Mouse (Mus musculus) heart, adult 2 months (tissue): ENCODE results near the gene Iqschfp. TPM values are rescaled to one million over a fixed set of nuclear protein-coding genes. Genes with fewer than 3 reads are reported as not detected.
A peak's percentile ranks its signal among the peaks of the same experiment; 100 is the strongest.

Experiments used
- DNase-seq, 2 experiments: peaks; one replicate each; pipeline ENCODE4 v3.0.0; 2021
- H3K27ac ChIP-seq: fragments of 200-600 bp; 2 replicates; pipeline ENCODE4 v1.8.1; 2022
- H3K27me3 ChIP-seq: fragments of 200-500 bp; 2 replicates; pipeline ENCODE4 v1.6.1; 2012; ENCODE audit warnings: mild to moderate bottlenecking, low read length, inconsistent platforms, mixed read lengths; ENCODE audit not compliant: control insufficient read depth, insufficient read depth
- H3K36me3 ChIP-seq: fragments of 200-500 bp; 2 replicates; pipeline ENCODE4 v1.6.1; 2012; ENCODE audit warnings: low read length, inconsistent platforms; ENCODE audit not compliant: control insufficient read depth, insufficient read depth
- H3K4me1 ChIP-seq: fragments of 200-500 bp; 2 replicates; pipeline ENCODE4 v1.6.1; 2011; ENCODE audit warnings: low read length; ENCODE audit not compliant: control insufficient read depth, insufficient read depth
- H3K4me3 ChIP-seq: fragments of 200-600 bp; 2 replicates; pipeline ENCODE4 v1.8.1; 2022
- H3K79me2 ChIP-seq: fragments of 200-500 bp; replicated peaks from 2 replicates; pipeline ENCODE4 v1.6.1; 2012; ENCODE audit warnings: mild to moderate bottlenecking, inconsistent platforms, low read length, moderate library complexity, mixed read lengths; ENCODE audit not compliant: control insufficient read depth, insufficient read depth
- H3K9ac ChIP-seq: fragments of 200-500 bp; 2 replicates; pipeline ENCODE4 v1.6.1; 2012; ENCODE audit warnings: low read depth, mild to moderate bottlenecking, control low read depth, inconsistent platforms, low read length, mixed read lengths
- CTCF ChIP-seq: fragments of 200-600 bp; IDR thresholded peaks from 2 replicates; pipeline ENCODE4 v1.8.1; 2022; ENCODE audit warnings: antibody characterized with exemption, mild to moderate bottlenecking, moderate library complexity
- EP300 ChIP-seq: fragments of 200-500 bp; IDR thresholded peaks from 2 replicates; pipeline ENCODE4 v1.6.1; 2011; ENCODE audit warnings: low read depth, low read length, control low read depth; ENCODE audit not compliant: insufficient read depth
- POLR2A ChIP-seq: fragments of 200-500 bp; IDR thresholded peaks from 2 replicates; pipeline ENCODE4 v1.6.1; 2011; ENCODE audit warnings: mild to moderate bottlenecking, low read depth, low read length, control low read depth; ENCODE audit not compliant: insufficient read depth
- WGBS: fragments of 180-500 bp; shearing (Covaris S2); methylation state at CpG from one replicate; pipeline ENCODE4 v1.1.7; 2018; 5-methylcytosine and 5-hydroxymethylcytosine counted together
- intact Hi-C: fragments of 180-260 bp; cut with DNase I; formaldehyde crosslinking; loops from one replicate; pipeline ENCODE4 v1.15.1; 2025
- polyA plus RNA-seq: library from polyadenylated mRNA; depleted of rRNA; stranded (reverse); fragments of >200 nt; gene quantifications from 2 replicates; pipeline ENCODE4 v1.2.3, GENCODE M21; 2012
- total RNA-seq, 2 experiments: library from RNA; stranded (reverse); gene quantifications; 2 replicates each; pipeline ENCODE4 v1.2.3; 2021

Iqschfp gene
- total and polyA plus RNA-seq, 3 experiments, result not detected

- Histone ChIP-seq H3K27ac (peak overlapping the region; percentile 36), H3K79me2 (no peaks in the 10 kb centered on the region), H3K27me3 (no peaks in the 10 kb centered on the region), H3K36me3 (no peaks in the 10 kb centered on the region), H3K9ac (peak overlapping the region; percentile 51), H3K4me1 (peaks cover 12% of the 10 kb centered on the region), H3K4me3 (peak overlapping the region; percentile 23)
- WGBS, result 47% methylated on average over 28 of the region's 28 CpGs
- intact Hi-C loops, result no loop called here
- TF ChIP-seq POLR2A, result no peak
- no peak for TF ChIP-seq CTCF
- TF ChIP-seq EP300, result no peak
- peak in 1 of 2 experiments; percentile 63 for DNase-seq
Measured at GRCm38 (mm10) chr3:68572249-68573225, 680.5 kb downstream of the Iqschfp start.

DNA sequence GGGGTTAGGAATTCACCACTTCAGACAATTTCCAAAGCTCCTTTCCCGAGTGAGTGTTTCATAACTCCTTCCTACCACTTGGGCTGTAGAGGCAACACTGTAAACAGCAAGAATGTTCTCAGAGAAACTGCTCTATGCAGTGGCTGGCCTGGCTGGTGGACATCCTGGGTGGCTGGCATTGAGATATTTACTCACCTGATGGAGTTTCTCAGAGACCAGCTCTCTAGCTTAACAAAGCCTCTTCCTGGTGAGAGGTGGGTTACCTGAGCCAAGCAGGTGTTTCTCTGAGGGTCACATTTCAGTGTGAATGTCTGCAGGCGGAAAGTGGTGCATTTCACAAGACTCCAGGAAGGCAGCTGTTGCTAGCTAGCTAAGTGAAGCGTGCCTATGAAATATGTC is 681.2 kb downstream of the Iqschfp start:
- Histone ChIP-seq H3K79me2 (no peaks in the 10 kb centered on the region), H3K9ac (no peak overlapping the region), H3K36me3 (no peaks in the 10 kb centered on the region), H3K27ac (peak overlapping the region; percentile 6), H3K4me1 (peaks cover 12% of the 10 kb centered on the region), H3K4me3 (no peak overlapping the region; the same call in 1 of the 2 replicates), H3K27me3 (no peaks in the 10 kb centered on the region)
- no peak for DNase-seq
- WGBS, result 78% methylated on average over 3 of the region's 3 CpGs
- intact Hi-C loops, result no loop called here
- TF ChIP-seq CTCF, result no peak
- no peak for TF ChIP-seq POLR2A
- no peak for TF ChIP-seq EP300

DNA sequence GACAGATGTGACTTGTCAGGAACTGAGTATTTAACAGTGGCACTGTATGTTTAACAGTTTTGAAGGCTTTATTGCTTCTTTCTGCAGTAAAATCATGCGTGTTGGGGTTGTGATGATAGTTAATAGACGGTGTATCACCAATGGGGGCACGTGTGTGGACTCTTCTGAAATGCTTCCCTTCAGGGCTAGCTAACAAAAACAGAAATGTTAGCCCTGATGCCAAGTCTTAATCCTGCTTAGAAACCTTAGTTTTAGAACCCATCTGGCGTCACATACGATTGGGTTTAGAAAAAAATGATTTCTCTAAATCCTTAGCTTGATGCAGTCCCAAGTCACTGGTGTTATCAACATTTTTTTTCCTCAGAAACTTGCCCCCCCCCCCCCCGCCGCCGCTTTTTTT is 682.1 kb downstream of the Iqschfp start:
- Histone ChIP-seq H3K4me3 (no peak overlapping the region), H3K27ac (no peak overlapping the region), H3K79me2 (no peaks in the 10 kb centered on the region), H3K9ac (no peak overlapping the region), H3K36me3 (no peaks in the 10 kb centered on the region), H3K4me1 (peaks cover 10% of the 10 kb centered on the region), H3K27me3 (no peaks in the 10 kb centered on the region)
- TF ChIP-seq CTCF (no peak), POLR2A (no peak), EP300 (no peak)
- WGBS, result 68% methylated on average over 8 of the region's 8 CpGs
- DNase-seq, result no peak
- intact Hi-C loops, result no loop called here

DNA sequence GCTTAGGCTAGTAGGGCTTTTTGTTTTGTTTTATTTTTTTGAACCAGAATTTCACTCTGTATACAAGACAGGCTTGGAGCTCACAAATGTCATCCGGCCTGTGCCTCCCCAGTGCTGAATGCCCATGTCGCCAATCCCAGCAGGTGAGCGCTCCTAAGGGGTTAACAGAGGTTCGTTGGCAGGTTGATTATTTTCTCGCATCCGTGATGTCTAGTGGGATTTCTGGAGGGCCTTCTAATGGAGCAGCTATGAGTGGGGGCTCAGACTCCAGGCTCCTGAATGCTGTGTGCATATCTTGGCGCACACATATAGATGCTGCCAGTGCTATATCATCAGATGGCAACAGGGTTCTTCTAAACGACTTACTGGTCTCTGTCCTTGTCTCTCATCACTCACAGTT is 682.5 kb downstream of the Iqschfp start:
- intact Hi-C loops, result no loop called here
- TF ChIP-seq POLR2A, result no peak
- TF ChIP-seq CTCF, result no peak
- TF ChIP-seq EP300, result no peak
- Histone ChIP-seq H3K4me3 (no peak overlapping the region), H3K27ac (no peak overlapping the region), H3K4me1 (peaks cover 10% of the 10 kb centered on the region), H3K36me3 (no peaks in the 10 kb centered on the region), H3K79me2 (no peaks in the 10 kb centered on the region), H3K27me3 (no peaks in the 10 kb centered on the region), H3K9ac (no peak overlapping the region)
- WGBS, result 81% methylated on average over 8 of the region's 8 CpGs
- no peak for DNase-seq

DNA sequence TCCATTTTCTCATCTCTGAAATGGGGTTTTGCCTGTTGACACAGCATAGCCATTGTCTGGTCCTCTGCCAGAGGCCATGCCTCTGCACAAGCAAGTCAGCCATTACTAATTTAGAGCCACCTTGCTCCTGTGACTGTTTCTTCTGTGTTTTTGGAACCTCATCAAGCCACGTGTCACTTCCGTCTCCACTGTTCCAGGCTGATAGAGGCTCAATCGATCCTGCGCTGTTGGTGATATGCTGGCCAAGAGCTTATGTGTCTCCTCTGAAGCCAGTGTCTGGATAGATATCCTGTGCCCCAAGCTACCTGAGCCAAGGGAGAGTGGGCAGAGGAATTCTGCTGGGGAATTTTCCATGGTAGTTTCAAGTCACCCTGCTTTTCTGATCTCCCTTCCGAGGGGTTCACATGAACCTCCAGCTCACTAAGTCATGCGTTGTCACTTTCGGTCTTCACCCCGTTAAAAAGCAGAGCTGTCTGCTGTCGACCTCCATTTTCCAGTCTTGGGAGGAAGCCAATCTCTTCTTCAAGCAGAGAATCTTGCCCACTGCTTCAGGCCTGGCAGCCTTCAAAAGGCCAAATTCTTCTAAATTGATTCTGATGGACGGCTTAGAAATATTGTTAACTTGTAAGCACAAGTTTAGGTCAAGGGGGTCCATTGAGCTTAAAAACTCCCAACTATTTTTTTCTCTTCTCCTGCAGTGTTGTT is 683.8 kb downstream of the Iqschfp start:
- 48% methylated on average over 10 of the region's 10 CpGs for WGBS
- no peaks in the 10 kb centered on the region for H3K27me3 ChIP-seq
- H3K9ac ChIP-seq, result no peak overlapping the region
- no peak for TF ChIP-seq CTCF
- TF ChIP-seq EP300, result no peak
- no peak for TF ChIP-seq POLR2A
- peaks cover 10% of the 10 kb centered on the region for H3K4me1 ChIP-seq
- intact Hi-C loops, result no loop called here
- DNase-seq, result no peak
- H3K79me2 ChIP-seq, result no peaks in the 10 kb centered on the region
- no peak overlapping the region for H3K27ac ChIP-seq
- no peaks in the 10 kb centered on the region for H3K36me3 ChIP-seq
- H3K4me3 ChIP-seq, result no peak overlapping the region
